Mouse (Mus musculus) skeletal muscle tissue, adult 2 months (tissue): ENCODE data around the gene Ccl6.

Source experiments
- DNase-seq: peaks from one replicate; pipeline ENCODE4 v3.0.0-alpha.2; 2012; ENCODE audit warnings: low read depth, low spot score

The Ccl6 gene

GRCm38 (mm10) chr11:83592853-83593252 is at the start of gene Ccl6:
Ccl6 (minus strand) TSS chr11:83593087.
- DNase-seq: peak; percentile 23

- no peak for DNase-seq
These were observed 48.3 kb upstream of the Ccl6 start for GRCm38 (mm10) chr11:83641216-83641615.

DNA sequence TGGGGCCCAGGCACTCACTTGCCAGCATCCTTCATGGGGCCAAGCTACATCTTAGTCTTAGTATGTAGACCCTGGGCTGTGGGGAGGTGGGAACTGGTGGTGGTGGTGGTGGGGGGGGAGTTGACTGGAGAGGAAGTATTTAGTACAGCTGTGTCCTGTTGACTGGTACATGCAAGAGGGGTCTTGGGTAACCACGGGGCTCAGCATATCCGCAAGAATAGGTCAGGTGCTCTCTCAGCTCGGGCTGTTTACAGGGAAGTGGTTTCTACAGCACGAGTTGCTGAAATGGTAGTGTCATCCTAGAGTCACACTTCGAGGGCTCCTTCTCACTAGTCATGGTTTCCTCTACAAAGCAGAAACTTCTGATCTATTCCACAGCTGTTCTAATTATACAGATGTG is 47.3 kb upstream of the Ccl6 start:
- DNase-seq: peak; percentile 30

- DNase-seq: no peak
These were observed 46.6 kb upstream of the Ccl6 start for GRCm38 (mm10) chr11:83639533-83639932.

- no peak for DNase-seq
These were observed 46.0 kb upstream of the Ccl6 start for GRCm38 (mm10) chr11:83638934-83639333.

DNA sequence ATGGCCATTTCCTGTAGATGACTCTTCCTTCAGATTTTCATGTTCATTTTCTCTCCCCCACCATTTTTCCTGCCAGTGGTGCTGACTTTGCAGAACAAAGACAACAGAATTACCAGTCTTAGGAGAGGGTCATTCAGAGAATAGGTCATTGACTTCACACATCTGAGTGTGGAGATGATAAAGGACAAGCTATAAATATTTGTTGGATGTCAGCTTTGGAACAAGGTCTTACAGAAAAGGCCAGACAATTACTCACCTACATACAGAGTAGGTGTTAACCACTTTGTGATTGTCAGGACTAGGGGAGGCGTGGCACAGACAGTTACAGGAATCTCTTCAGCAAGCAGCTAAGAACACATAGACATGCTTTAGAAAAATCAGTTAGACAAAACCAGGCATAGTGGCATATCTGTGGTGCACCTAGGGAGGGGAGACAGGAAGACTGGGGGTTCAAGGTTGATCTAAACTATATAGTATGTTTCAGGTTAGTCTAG is 43.9 kb upstream of the Ccl6 start:
- no peak for DNase-seq

DNA sequence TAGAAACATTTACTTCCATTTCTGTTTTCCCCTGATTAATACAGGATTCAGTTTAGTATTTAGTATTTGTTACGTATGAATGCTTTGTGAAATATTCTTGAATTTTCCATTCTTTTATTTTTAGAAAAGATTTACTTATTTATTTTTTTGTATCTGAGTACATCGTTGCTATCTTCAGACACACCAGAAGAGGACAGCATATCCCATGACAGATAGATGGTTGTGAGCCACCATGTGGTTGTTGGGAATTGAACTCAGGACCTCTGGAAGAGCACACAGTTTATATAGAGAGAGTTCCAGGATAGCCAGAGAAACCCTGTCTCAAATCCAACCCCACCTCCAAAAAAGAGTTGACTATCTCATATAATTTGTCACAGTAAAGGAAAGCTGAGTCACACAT is 42.0 kb upstream of the Ccl6 start:
- no peak for DNase-seq

DNA sequence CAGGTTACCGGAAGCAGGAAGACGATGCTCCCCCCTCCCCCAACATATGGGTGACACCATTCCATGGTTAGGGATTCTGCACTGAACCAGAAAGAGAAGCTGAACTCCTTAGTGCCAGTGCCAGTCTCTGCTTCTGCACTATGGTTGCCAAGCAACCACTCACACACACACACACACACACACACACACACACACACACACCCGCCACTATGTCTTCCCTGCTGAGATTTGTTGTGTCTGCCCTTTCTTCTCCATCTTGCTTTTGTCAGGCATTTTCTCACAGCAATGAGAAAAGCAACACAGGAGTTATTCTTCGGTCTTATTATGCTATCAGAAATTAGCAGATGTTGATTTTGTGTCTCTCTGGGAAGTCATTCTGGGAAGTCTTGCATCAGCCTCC is 41.5 kb upstream of the Ccl6 start:
- no peak for DNase-seq

DNA sequence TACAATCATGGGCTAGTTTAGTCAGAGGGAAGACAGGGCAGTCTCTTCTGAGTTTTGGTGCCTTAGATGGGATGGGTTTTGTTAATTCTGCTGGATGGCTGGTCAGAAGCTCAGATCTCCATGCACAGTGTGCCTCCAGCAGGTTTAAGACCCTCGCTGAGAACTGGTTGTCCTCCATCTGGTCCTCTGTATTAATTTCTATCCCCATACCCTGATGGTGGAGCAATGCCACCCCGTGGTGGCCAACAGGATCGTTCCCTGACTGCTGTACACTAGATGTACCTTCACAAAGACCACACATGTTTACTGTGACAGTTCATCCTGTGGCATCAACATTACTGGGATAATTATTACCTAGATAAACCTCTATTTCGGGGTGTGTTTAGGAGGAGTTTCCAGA is 39.9 kb upstream of the Ccl6 start:
- DNase-seq: no peak

GRCm38 (mm10) chr11:83631065-83631464 is 38.2 kb upstream of the Ccl6 start:
- DNase-seq: peak; percentile 21

DNA sequence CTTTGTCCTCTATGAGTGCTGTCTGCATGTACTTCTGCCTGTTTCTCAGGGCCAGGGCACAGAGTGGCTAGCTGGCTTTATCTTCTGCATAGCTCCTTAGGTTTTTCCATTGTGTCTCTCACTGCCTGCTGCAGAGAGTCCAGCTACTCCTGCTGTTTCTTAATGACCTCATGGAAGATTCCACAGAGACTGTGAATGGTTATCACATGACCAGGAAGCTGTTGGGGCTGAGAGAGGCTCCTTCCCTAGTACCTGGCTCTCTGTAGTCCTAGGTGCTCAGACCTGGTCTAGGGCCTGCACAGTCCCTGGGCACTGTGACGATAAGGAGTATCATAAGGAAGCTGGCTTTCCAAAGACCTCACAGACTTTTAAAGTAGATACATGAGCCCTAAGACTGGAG is 37.7 kb upstream of the Ccl6 start:
- DNase-seq: no peak

GRCm38 (mm10) chr11:83628808-83629207 is 35.9 kb upstream of the Ccl6 start:
- no peak for DNase-seq

DNA sequence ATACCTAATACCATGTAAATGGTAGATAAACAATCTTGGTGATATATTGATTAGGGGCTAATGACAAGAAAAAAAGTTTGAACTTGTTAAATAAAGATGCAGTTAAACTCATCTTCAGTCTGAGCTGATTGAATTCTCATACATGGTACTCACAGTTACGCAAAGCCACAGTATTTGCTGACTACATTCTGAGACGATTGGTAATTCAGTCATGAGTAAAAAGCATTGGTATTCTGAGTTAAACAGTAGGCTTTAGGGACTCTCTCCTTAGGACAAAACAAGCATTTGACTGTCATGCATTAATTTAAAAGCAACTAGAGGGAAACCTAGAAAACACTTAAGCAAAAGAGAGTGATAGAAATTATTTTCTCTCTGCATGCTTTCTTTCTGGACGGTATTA is 30.7 kb upstream of the Ccl6 start:
- DNase-seq: no peak

DNA sequence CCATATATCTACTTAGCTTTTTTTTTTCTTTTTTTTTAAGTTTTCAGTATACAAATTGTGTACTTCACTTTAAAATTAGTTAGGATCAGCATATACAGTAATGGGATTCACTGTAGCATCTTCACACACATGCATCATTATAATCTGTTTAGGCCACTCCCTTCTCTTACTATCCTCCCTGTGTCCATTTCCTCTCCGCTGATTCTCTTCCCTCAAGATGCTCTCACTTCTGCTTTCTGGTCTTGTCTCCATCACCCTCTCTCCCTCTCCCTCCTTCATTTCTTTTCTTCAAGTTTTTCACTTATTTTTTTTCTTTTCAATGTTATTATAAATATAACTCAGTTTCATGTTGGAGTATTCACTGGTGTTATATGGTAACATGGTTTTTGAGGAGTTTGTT is 26.1 kb upstream of the Ccl6 start:
- DNase-seq: no peak

GRCm38 (mm10) chr11:83618238-83618637 is 25.4 kb upstream of the Ccl6 start:
- no peak for DNase-seq

DNA sequence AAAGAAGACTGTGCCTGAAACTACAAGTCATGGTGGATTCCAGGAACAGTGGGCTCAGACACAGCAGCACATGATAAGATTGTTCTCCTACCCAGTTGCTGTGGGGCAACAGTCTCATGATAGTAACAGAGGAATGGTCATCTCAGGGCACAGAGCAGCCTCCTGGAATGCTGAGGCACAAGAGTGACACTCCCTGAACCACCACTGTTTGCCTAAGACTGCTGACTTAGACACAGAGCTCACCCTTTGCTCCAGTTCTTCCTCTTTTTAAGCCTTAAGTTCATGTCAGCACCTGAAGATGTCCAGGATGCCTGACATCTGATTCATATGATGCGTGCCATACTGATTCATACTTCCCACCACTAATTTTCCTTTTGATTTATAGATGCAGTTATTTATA is 23.7 kb upstream of the Ccl6 start:
- DNase-seq: no peak

GRCm38 (mm10) chr11:83610900-83611299 is 18.0 kb upstream of the Ccl6 start:
- no peak for DNase-seq

- no peak for DNase-seq
These were observed 13.5 kb upstream of the Ccl6 start for GRCm38 (mm10) chr11:83606396-83606795.

- DNase-seq: no peak
These were observed 12.6 kb upstream of the Ccl6 start for GRCm38 (mm10) chr11:83605535-83605934.

DNA sequence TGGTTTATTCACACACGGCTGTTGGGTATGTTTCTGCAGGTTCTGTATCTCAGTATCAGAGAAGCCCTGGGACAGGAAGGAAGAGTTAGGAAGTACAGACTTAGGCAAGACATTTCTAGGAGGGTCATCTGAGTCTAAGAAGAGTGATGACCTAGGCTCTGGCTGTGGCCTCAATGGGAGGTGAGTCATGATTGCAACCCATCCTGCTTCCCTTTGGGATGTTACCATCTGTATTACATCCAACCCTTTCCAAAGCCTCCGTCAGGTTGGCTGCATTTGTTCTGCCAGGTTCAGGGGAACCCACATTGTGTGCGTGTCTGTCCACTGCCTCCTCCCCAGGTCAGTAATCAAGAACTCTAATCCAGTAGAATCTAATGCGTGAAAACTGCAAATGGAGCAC is 11.8 kb upstream of the Ccl6 start:
- DNase-seq: no peak

GRCm38 (mm10) chr11:83603399-83603798 is 10.5 kb upstream of the Ccl6 start:
- no peak for DNase-seq

DNA sequence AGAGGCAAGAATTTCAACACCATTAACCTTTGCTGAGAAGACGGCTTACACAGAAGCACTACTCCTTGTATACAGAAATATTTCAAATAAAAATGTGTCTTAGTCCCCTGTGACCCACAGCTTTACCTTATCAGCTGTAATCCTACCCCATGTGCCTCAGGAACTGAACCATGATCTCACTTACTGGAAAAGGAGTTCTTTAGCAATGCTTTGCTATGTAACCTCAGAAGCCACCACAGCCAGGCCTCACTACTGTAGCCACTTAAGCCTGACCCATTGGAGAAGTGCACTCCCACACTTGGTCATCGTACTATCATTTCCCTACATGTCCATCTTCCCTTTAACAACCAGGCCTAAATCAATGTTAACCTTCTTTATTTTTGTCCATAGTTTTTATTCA is 7.7 kb upstream of the Ccl6 start:
- no peak for DNase-seq

- no peak for DNase-seq
These were observed 6.1 kb upstream of the Ccl6 start for GRCm38 (mm10) chr11:83598991-83599390.

DNA sequence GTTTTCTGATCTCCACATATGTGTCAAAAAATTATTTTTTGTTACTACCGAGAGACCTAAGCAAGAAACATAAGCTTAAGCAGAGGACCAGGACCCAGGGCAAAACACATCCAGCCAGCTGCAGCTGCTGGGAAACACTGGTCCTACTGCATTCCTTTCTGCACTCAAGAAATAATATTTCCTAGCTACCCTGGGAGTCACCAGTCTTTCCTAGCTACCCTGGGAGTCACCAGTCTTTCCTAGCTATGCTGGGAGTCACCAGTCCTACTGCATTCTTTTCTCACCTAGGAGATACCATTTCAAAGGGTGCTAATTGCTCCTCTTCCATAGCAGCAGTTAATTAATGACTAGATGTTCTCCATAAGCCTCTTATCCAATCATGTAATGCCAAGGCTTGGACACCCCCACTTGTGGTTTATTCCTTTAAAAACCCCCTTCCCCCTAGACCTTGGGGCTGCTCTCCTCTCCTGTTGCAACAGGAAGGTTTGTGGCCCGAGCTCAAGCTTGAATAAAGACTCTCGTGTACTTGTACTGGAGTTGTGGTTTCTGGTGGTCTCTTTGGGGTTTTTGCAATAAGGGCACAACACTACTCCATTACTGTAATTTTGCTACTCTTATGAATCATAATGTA is 5.4 kb upstream of the Ccl6 start:
- no peak for DNase-seq
